Mouse (Mus musculus): Measurements from ENCODE around the gene Ccdc120. TPM values are rescaled to one million over a fixed set of nuclear protein-coding genes. Genes with fewer than 3 reads are reported as not detected.
"Not testable (repeated sequence)": the region's sequence is repeated elsewhere in the genome, so short reads cannot be mapped to it uniquely, and the experiment has no call there.

Ccdc120 gene
- polyA plus RNA-seq, 1 experiment from 2014 or later: 22.4 TPM

- no peak for ATAC-seq (ENCODE audit: insufficient number of reproducible peaks, insufficient read depth, low FRiP score, low TSS enrichment, low read depth)
- no peak overlapping the region for H3K27ac ChIP-seq
Measured at GRCm38 (mm10) chrX:7775501-7776205, 24.9 kb upstream of the Ccdc120 start.

GRCm38 (mm10) chrX:7772766-7773165 lies 22.1 kb upstream of the Ccdc120 start:
- no peak overlapping the region for H3K27ac ChIP-seq
- H3K4me3 ChIP-seq: no peak overlapping the region
- H3K9ac ChIP-seq: no peak overlapping the region
- whole genome bisulfite sequencing: 46% methylated on average over 2 of the region's 2 CpGs
- ATAC-seq (ENCODE audit: insufficient number of reproducible peaks, insufficient read depth, low FRiP score, low TSS enrichment, low read depth): no peak
- no peaks in the 10 kb centered on the region for H3K9me3 ChIP-seq
- no peaks in the 10 kb centered on the region for H3K27me3 ChIP-seq
- H3K4me2 ChIP-seq: no peak overlapping the region
- no peaks in the 10 kb centered on the region for H3K4me1 ChIP-seq
- peaks cover 57% of the 10 kb centered on the region for H3K36me3 ChIP-seq

More at GRCm38 (mm10) chrX:7775501-7776205, 24.9 kb upstream of the Ccdc120 start:
- Histone ChIP-seq H3K4me2 (no peak overlapping the region), H3K36me3 (peaks cover 36% of the 10 kb centered on the region), H3K9me3 (no peaks in the 10 kb centered on the region), H3K27me3 (no peaks in the 10 kb centered on the region), H3K9ac (no peak overlapping the region), H3K4me3 (no peak overlapping the region), H3K4me1 (no peaks in the 10 kb centered on the region)
- 59% methylated on average over 9 of the region's 9 CpGs for WGBS

- Histone ChIP-seq H3K27ac (no peak overlapping the region), H3K9ac (no peak overlapping the region), H3K27me3 (no peaks in the 10 kb centered on the region), H3K4me3 (no peak overlapping the region), H3K4me2 (no peak overlapping the region), H3K4me1 (peaks cover 17% of the 10 kb centered on the region), H3K9me3 (no peaks in the 10 kb centered on the region), H3K36me3 (peaks cover 63% of the 10 kb centered on the region)
- no peak for ATAC-seq (ENCODE audit: insufficient number of reproducible peaks, insufficient read depth, low FRiP score, low TSS enrichment, low read depth)
- WGBS: 91% methylated on average over 7 of the region's 7 CpGs
Measured at GRCm38 (mm10) chrX:7769302-7770017, 18.8 kb upstream of the Ccdc120 start.

DNA sequence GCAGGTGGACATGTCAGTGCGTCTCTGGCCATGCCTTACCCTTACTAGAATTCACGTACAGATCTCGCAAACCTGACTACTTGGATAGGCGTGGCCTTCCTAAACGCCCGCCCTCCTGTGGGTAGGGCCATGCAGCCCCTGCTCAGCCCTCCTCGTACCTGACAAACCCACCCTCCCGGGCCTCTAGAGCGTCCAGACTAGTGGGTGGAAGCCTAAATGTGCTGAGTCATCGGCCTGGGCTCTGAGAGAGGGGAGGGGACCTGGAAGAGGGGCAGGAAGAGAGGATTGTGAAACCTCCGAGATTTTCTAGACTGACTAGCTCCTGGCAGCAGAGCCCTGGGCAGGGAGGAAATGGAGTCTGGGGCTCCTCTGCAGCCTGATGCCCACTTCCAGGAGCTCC lies 15.1 kb upstream of the Ccdc120 start:
- H3K9ac ChIP-seq: no peak overlapping the region
- peak overlapping the region; percentile 67 for H3K4me3 ChIP-seq
- H3K27me3 ChIP-seq: no peaks in the 10 kb centered on the region
- peak overlapping the region; percentile 69 for H3K4me2 ChIP-seq
- no peak for ATAC-seq (ENCODE audit: insufficient number of reproducible peaks, insufficient read depth, low FRiP score, low TSS enrichment, low read depth)
- H3K27ac ChIP-seq: no peak overlapping the region
- no peaks in the 10 kb centered on the region for H3K9me3 ChIP-seq
- peaks cover 27% of the 10 kb centered on the region for H3K36me3 ChIP-seq
- peaks cover 19% of the 10 kb centered on the region for H3K4me1 ChIP-seq
- 15% methylated on average over 11 of the region's 11 CpGs for WGBS

- peak overlapping the region; percentile 67 for H3K4me3 ChIP-seq
- H3K9ac ChIP-seq: 0 out of 2 replicates have a peak overlapping the region, but pooled peaks have one; percentile 6
- peaks cover 24% of the 10 kb centered on the region for H3K36me3 ChIP-seq
- H3K9me3 ChIP-seq: no peaks in the 10 kb centered on the region
- 21% methylated on average over 11 of the region's 13 CpGs for WGBS
- peaks cover 19% of the 10 kb centered on the region for H3K4me1 ChIP-seq
- no peak for ATAC-seq (ENCODE audit: insufficient number of reproducible peaks, insufficient read depth, low FRiP score, low TSS enrichment, low read depth)
- H3K4me2 ChIP-seq: peak overlapping the region; percentile 69
- no peak overlapping the region for H3K27ac ChIP-seq
- no peaks in the 10 kb centered on the region for H3K27me3 ChIP-seq
Measured at GRCm38 (mm10) chrX:7765281-7765670, 14.6 kb upstream of the Ccdc120 start.

GRCm38 (mm10) chrX:7764657-7765280 lies 14.1 kb upstream of the Ccdc120 start:
- Histone ChIP-seq H3K27me3 (no peaks in the 10 kb centered on the region), H3K27ac (no peak overlapping the region), H3K4me2 (peak overlapping the region; percentile 69), H3K36me3 (peaks cover 18% of the 10 kb centered on the region), H3K9me3 (no peaks in the 10 kb centered on the region), H3K4me1 (peaks cover 19% of the 10 kb centered on the region), H3K4me3 (peak overlapping the region; percentile 67), H3K9ac (peak overlapping the region; percentile 32)
- ATAC-seq (ENCODE audit: insufficient number of reproducible peaks, insufficient read depth, low FRiP score, low TSS enrichment, low read depth): no peak
- 17% methylated on average over 9 of the region's 9 CpGs for WGBS

DNA sequence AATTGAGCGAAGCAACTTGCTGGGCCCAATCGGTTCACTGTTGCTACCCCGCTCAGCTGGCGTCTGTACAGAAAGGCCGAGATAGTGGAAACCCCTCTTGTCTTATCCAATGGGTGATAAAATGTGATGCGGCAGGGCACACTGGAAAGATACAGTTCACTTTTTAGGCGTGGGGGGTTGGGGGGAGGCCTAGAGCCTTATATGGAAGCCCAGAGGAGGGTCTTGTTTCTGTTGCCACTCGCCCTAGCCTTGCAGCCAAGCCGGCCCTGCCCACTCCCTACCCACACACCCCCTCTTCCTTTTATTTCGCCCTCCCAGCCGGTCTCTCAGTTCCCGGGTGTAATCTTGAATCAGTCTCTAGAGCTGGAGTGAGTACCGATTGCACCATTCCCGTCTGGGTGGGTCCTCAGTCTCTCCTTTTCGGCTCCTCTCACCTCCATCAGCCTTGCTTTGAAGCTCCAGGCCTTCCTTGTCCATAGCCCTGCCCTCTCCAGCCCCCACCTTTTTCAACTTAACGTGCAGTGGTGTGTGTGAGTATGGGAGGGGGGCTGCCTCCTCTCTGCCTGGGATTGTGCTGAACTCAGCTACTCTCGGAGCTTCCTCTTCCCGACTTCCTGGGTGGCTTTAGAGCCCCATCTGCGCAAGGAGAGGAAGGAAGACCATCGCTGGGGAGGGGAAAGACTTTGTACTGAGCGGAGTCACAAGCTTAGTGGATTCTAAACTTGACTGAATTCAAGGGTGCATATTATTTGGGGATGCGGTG lies 13.1 kb upstream of the Ccdc120 start:
- H3K4me3 ChIP-seq: peak overlapping the region; percentile 67
- no peaks in the 10 kb centered on the region for H3K27me3 ChIP-seq
- peaks cover 19% of the 10 kb centered on the region for H3K4me1 ChIP-seq
- no peak for ATAC-seq (ENCODE audit: insufficient number of reproducible peaks, insufficient read depth, low FRiP score, low TSS enrichment, low read depth)
- H3K9ac ChIP-seq: peak overlapping the region; percentile 77
- H3K27ac ChIP-seq: no peak overlapping the region
- peaks cover 16% of the 10 kb centered on the region for H3K36me3 ChIP-seq
- WGBS: 20% methylated on average over 22 of the region's 22 CpGs
- H3K4me2 ChIP-seq: peak overlapping the region; percentile 69
- H3K9me3 ChIP-seq: no peaks in the 10 kb centered on the region

- no peak for ATAC-seq (ENCODE audit: insufficient number of reproducible peaks, insufficient read depth, low FRiP score, low TSS enrichment, low read depth)
- H3K4me1 ChIP-seq: peaks cover 19% of the 10 kb centered on the region
- no peaks in the 10 kb centered on the region for H3K9me3 ChIP-seq
- peaks cover 7% of the 10 kb centered on the region; the same call in 1 of the 2 replicates for H3K36me3 ChIP-seq
- H3K4me2 ChIP-seq: peak overlapping the region; percentile 69
- H3K27me3 ChIP-seq: no peaks in the 10 kb centered on the region
- WGBS: 17% methylated on average over 21 of the region's 21 CpGs
- peak overlapping the region; percentile 62; the same call in 1 of the 2 replicates for H3K27ac ChIP-seq
- peak overlapping the region; percentile 77 for H3K9ac ChIP-seq
- peak overlapping the region; percentile 67 for H3K4me3 ChIP-seq
Measured at GRCm38 (mm10) chrX:7762921-7763197, 12.2 kb upstream of the Ccdc120 start.

GRCm38 (mm10) chrX:7762137-7762920 lies 11.6 kb upstream of the Ccdc120 start, which contains the start of gene Tfe3:
Gene Tfe3 (plus strand): TSS chrX:7762560.
- H3K4me1 ChIP-seq: peaks cover 19% of the 10 kb centered on the region
- H3K9ac ChIP-seq: peak within 1 kb of the TSS; percentile 77
- WGBS: 21% methylated on average over 36 of the region's 38 CpGs
- no peaks in the 10 kb centered on the region for H3K27me3 ChIP-seq
- no peaks in the 10 kb centered on the region for H3K9me3 ChIP-seq
- H3K27ac ChIP-seq: peak within 1 kb of the TSS; percentile 62; the same call in 1 of the 2 replicates
- peak; percentile 92 for ATAC-seq (ENCODE audit: insufficient number of reproducible peaks, insufficient read depth, low FRiP score, low TSS enrichment, low read depth)
- H3K4me2 ChIP-seq: peak within 1 kb of the TSS; percentile 69
- peaks cover 1% of the 10 kb centered on the region; the same call in 1 of the 2 replicates for H3K36me3 ChIP-seq
- peak within 1 kb of the TSS; percentile 67 for H3K4me3 ChIP-seq

DNA sequence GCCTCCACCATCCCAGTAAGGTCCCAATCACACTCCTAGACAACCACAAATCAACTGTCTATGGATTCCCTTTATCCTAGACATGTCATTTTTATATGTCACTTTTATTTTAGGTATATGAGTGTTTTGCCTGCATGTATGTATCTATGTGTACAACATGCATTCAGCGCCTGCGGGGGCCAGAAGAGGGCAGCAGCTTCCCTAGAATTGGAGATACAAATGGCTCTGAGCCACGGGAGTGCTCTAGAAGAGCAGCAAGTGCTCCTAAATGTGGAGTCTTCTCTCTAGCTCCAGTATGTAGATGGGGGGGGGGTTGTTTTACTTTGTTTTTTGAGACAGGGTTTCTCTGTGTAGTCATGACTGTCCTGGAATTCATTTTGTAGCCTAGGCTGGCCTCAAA lies 2.9 kb upstream of the Ccdc120 start:
- H3K9ac ChIP-seq; H3K27ac ChIP-seq; ATAC-seq (ENCODE audit: insufficient number of reproducible peaks, insufficient read depth, low FRiP score, low TSS enrichment, low read depth); H3K27me3 ChIP-seq; H3K4me3 ChIP-seq; H3K4me2 ChIP-seq; H3K9me3 ChIP-seq; H3K36me3 ChIP-seq; H3K4me1 ChIP-seq: not testable (repeated sequence)
- 22% methylated on average over 3 of the region's 3 CpGs for WGBS
